Mouse (Mus musculus): Measurements from ENCODE around the gene Gpr156.

DNA sequence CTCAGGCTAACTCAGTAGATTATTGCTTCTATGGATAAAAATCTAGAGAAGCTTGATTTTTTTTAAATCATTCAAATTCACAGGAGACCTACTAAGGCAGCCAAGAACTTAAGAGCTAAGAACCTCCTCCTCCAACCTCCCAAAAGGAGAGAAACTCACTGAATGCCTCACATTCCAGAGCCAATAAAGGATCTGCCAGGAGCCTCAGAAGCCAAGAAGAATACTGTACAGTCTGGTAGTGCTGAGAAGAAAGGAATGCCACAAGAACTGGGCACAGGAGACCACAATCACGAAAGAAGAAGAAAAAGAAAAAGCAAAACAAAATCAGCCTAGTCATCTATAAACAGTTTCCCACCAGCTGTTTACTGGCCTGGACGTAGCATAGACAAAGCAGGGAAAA, 12.7 kb downstream of the Gpr156 start:
- no peak for TF ChIP-seq CTCF (IDR thresholded peaks at IDR 0.05; ENCODE audit: low read depth)
- TF ChIP-seq EP300 (optimal IDR thresholded peaks at IDR 0.05), result no peak
